Mouse (Mus musculus) thymus, postnatal 25 days (tissue): Measurements from ENCODE around the gene Areg.

Source experiments
- DNase-seq: peaks from one replicate; pipeline ENCODE4 v3.0.0; 2022

Areg gene

DNA sequence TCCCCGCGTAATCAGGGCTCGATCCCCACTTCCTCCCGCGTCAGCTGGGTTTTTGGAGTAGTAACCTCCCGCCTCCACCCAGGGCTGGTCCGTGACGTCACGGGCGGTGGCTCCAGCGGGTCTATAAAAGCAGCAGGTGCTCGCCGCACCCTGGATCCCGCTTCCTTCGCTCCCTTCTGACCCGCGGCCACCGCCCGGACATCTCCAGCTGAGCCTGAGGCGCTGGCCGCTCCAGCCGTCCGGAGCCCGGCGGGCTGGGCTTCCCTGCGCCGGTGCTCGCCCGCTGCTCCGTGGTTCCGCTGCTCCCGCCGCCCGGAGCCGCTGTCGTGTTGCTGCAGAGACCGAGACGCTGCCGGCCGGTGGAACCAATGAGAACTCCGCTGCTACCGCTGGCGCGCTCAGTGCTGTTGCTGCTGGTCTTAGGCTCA lies at the start of gene Areg:
Areg (plus strand) TSS at position 154 of the 428 bp plus-strand sequence.
- peak; percentile 33 for DNase-seq

DNA sequence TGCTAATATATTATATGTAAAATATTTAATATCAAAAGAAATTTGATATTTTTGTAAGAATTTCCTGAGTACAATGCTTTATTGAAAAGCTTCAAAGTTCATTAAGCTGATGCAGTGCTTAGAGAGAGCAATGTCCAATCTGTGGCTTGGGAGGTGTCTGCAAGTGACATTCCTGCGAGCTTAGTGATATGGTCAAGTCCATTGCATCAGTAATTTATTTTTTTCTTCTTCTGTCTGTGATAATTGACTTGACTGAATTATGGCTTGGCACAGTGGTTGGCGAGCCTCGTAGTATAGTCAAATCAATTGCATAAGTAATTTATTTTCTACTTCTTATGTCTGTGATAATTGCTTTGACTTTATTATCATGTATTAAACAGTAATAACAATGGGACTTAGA lies 49.1 kb upstream of the Areg start:
- no peak for DNase-seq

GRCm38 (mm10) chr5:91097911-91098614 lies 41.3 kb upstream of the Areg start:
- DNase-seq = no peak

GRCm38 (mm10) chr5:91101742-91102141 lies 37.7 kb upstream of the Areg start:
- DNase-seq = no peak

- no peak for DNase-seq
These were observed 35.3 kb upstream of the Areg start for GRCm38 (mm10) chr5:91103943-91104665.

DNA sequence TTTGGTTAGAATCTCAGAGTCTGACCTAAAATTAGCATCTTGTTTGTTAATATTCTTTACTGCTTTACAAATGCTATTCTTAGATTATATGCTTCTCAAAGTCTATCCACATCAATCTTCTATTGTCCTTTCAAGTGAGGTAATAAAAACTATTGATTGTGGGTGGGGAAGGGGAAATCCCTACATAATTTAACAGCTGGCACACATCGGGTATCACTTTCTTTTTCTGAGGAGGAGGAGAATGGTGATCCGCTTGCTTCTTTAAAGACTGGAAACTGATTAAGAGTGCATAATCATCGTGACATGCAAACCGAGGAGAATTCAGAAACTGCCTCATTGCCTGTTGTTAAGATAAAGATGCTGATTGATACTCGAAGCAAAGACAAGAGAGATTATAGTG lies 33.2 kb upstream of the Areg start:
- DNase-seq = no peak

DNA sequence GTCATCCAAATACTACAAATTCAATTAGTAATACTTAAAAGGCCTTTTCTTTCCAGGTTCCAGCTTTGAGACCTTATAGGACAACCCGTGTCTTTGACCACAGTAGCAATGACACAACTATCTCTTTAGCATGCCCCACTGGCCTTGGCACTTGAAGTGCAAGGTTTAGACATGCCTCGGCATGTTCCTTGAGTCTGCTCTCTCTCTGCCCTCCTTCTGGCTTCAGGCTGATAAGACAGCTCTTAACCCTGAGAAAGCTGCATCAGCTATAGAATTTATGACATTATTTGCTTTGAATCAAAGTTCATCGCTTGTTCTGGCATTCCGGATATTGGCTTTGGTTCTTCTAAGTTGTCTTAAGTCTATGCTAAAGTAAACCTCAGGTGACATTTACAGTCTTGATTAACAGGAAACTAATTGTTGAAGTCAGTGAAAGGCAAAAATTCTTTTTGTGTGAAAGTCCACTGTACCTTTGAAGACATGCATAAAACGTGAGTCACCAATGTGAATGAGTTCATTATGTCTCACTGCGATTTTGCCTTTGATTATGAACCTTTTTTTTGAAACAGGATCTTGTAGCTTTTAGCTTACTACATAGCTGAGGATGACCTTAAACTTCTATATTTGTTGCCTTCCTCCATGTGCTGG lies 29.3 kb upstream of the Areg start:
- DNase-seq = no peak

GRCm38 (mm10) chr5:91111019-91111418 lies 28.4 kb upstream of the Areg start:
- DNase-seq = no peak

GRCm38 (mm10) chr5:91113967-91114366 lies 25.4 kb upstream of the Areg start:
- no peak for DNase-seq

- no peak for DNase-seq
These were observed 24.8 kb upstream of the Areg start for GRCm38 (mm10) chr5:91114574-91114973.

- DNase-seq = no peak
These were observed 20.8 kb upstream of the Areg start for GRCm38 (mm10) chr5:91118618-91119017.

GRCm38 (mm10) chr5:91123404-91123803 lies 16.0 kb upstream of the Areg start:
- no peak for DNase-seq

- DNase-seq = no peak
These were observed 15.3 kb upstream of the Areg start for GRCm38 (mm10) chr5:91124140-91124539.

GRCm38 (mm10) chr5:91126623-91127022 lies 12.8 kb upstream of the Areg start:
- DNase-seq = no peak

DNA sequence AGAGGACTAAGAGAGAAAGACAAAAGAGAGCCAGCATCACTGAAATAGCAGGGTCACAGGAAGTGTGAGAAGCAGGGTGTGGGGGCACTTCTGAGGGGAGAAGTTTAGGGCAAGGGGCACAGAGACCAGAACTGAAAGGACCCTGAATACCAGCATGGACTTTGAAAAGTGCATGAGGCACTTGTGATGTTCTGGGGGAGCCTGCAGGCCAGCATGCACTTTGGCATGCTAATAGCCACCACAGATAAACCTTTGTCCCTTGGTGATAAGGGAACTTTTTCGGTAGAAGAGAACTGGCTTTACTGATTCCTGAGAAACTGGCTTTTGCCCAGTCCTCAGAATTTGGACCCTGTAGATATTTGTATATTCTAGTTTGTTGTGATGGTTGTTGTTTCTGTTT lies 4.4 kb upstream of the Areg start:
- no peak for DNase-seq

DNA sequence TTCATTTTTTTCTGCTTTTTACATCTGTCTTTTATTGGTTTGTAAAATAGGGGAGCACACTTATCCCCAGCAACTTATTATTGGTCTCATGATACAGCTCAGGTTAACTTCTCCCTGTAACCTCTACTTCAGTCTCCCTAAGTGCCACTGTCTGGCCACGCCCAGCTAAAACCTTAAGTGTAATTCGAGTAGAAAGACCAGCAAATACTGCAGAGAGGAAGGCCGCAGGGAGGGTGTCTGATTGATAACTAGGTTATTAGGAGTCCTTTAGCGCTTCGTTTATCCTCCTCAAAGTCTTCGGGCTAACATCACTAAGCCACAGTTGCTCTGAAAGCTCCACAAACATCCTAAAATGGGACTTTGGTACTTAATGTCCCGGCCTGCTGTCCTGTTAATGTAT lies 429 bp upstream of the Areg start:
- DNase-seq = no peak

DNA sequence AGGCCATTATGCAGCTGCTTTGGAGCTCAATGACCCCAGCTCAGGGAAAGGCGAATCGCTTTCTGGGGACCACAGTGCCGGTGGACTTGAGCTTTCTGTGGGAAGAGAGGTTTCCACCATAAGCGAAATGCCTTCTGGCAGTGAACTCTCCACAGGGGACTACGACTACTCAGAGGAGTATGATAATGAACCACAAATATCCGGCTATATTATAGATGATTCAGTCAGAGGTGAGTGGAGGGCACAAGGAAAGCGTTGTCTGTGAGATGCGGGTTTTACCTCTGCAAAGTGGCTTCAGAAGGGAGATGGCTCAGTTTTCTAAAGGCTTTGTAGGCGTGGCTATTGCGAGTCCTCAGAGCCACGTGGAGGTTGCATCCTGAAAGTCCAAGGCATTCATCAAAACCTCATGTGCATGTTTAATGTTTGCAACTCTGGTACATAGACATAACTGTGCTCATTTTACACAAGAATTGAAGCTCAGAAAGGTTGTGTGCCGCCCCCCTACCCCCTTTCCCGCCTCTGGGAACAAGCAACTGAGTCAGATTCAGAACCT lies 1.6 kb downstream of the Areg start:
- no peak for DNase-seq

GRCm38 (mm10) chr5:91144971-91145370 lies 5.6 kb downstream of the Areg start:
- DNase-seq = no peak

DNA sequence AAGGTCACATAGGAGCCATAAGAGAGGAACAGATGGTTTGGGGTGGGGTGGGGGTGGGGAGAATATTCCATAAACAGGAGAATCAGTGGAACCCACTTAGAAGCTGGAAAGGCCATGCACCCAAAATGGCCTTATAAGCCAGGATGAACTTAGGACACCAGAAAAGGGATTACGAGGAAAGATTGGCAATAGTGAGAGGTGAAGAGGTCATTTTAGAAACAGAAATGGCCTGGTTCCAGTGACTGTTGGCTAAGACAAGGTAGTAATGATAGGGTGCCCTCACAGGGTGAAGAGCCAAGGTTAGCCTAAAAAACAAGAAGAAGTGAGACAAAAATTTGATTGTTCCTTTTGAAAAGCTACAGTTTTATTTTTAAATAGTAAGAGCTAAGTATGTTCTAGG lies 7.6 kb downstream of the Areg start:
- no peak for DNase-seq

DNA sequence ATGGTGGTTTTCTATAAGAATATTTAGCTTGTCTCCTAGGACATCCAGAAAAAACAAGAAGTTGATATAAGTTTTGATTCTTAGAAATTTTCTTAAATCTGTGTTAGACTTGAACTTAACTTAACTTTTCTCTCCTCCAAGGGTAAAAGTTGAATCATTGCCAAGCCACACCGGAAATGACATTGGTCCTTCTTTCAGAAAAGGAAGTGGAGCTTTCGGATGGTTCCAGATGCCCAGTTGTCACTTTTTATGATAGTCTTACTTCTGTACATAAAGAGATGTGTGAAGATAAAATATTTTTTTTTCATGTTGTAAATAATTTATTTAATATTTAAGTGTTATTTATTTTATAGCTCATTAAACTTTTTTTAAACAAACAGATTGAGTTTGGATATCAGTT lies 8.7 kb downstream of the Areg start:
- DNase-seq = no peak

GRCm38 (mm10) chr5:91156677-91157076 lies 17.3 kb downstream of the Areg start:
- no peak for DNase-seq

GRCm38 (mm10) chr5:91157169-91157568 lies 17.8 kb downstream of the Areg start:
- no peak for DNase-seq

- no peak for DNase-seq
These were observed 23.4 kb downstream of the Areg start for GRCm38 (mm10) chr5:91162787-91163186.

DNA sequence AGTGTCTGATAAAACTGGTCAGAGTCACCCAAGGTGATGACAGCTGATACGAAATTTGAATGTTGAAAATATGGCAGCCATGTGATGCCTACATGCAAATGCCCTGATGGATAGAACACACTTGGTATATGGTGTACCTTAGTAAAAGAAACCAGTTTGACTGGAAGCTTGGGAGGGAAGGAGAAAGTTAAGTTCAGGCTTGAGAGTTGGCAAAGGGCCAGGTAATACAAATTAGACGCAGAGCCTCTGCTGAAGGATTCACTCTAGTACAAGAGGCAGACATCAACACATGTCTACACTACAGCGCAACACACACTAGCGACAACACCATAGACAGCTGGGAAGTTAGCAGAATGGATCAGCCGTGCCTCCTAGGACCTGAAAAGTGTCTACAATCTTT lies 27.2 kb downstream of the Areg start:
- no peak for DNase-seq
